Mouse (Mus musculus) cerebellum, postnatal 36 days (tissue): ENCODE data around the gene Rbm5.
A peak's percentile ranks its signal among the peaks of the same experiment; 100 is the strongest.

Source experiments
- DNase-seq, 2 experiments: peaks; one replicate each; pipeline ENCODE4 v3.0.0; 2021 to 2022; ENCODE audit warnings: mixed read lengths in 2 of 2

Rbm5 gene

DNA sequence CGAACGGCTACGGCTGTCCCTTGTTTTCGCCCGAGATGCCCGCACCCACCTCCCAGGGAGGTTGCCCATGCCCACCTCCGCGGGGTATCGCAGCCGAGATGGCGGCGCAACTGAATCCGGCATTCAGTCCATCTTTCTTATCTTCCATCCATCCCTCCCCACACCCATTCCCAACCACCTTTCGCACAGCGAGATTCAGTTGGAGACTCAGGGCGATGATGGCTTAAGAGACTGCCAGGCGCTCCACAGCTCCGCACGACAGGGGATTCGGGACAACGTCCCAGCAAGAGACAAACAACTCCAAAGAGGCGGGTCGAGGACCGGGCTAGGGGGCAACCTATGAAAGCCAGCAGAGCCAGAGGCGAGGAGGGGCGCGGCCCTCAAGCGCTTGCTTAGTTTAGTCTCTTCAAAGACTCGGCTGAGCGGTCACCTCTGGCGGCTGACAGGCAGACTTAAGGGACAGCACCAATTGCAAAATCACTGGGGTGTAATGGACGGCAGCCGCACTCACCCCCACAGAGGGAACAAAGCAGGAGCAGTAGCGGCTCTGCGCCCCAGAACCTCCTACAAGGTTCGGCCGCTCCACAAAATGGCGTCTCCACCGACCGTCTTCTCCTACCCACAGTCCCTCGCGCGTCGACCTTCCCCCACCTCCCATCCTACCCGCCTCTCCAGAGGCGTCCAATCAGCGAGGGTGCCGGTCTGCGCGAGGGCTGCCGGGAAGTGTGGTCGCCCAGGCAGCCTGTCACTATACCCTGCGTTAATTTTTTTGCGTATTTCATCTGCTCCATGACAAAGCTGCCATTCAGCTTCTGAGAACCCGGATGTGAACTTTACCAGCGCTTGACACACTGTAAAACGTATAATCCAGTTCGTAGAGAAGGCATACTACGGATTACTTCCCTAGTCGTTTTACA is at the start of gene Rbm5:
Gene Rbm5 (minus strand): TSS at position 623 of the 917 bp plus-strand sequence.
- DNase-seq: peak; percentile 90 to 94

DNA sequence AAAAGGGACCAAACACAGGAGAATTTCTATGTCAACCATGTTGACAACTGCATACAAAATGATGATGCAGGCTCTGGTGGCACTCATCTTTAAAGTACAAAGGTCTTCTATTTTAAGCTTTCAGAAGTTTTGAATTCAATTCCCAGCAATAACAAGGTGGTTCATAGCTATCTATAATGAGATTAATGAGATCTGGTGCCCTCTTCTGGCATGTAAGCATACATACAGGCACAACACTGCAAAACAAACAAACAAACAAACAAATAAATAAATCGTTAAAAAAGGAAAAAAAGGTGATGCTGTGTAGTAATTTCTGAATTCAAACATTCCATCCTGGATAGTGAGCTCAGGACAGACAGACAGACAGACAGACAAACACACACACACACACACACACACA is 41.3 kb upstream of the Rbm5 start:
- DNase-seq: no peak

DNA sequence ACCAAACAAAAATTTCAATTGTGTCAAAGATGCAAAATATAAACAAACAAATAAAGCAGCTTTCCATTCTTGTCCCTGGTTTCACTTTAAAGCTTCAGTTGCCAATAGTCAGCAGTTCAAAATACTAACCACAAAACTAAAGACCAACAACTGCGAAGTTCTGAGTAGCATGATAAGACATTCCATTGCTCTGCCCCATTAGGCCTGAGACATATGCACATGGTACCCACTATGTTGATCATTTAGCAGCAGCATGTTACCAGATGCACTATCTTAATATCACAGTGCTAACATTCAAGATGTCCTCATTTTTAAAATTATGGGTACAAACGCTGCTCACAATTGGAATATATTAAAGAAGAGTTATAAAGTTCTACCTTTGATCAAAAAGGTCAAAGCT is 40.2 kb upstream of the Rbm5 start:
- DNase-seq: no peak

DNA sequence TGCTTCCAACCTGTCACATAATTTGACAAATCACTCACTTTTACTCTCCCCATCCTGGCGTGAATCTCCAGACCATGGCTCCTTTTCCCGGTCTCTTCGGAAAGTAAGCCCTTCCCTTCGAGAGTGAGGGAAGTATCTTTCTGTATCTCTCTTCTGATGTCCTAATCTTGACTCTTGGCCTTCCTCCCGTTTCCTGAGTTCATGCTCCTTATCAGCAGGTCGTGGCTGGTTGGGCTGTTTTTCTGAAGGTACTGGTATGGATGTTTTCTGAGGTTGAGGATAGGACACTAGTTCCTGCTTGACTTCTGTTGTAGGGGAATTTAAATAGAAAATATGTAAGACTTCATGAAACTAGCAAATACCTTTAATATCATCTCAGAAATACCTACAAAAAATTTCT is 20.9 kb upstream of the Rbm5 start:
- no peak for DNase-seq

DNA sequence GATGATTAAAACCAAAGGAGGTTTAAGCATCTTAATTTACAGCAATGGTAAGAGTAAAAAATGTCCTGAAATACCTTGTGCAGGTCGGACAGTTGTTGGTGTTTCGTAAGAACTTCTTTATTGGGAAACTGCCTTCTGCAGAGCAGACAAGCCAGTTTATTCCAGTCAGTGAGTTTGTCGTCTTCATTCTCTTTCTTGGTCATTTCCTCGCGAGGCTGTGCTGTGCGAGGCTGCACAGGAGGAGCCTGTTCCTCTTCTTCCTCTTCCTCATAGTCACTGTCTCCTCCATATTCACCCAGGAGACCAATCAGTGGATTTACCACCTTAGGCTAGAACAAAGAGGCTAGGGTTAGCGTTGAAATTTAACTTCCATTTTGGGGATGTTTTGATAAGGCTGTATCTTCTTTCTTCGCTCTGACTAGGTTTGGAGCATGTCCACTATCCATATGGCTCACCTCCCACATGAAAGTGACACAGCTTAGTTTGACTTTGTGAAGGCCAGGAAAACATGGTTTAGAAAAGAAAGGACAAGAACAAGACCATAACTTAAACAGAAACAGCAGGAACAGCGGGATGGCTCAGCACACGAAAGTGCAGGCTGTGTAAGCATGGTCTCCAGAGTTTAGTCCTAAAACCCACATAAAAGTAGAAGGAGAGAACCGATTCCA is 11.9 kb upstream of the Rbm5 start:
- DNase-seq: no peak

DNA sequence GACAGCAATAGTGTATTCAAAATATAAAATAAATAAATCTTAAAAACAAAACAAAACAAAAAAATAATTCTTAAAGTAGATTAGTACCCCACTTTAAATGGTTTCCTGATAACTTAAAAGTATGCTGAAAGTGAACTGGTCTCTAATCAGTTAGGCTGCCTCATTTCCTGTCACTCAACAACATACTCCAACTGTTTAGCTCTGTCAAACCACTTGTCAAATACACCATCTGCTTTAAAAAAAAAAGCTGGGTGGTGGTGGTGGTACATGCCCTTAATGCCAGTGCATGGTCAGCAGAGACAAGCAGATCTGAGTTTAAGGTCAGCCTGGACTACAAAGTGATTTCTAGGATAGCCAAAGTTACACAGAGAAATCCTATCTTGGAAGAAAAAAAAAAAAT is 6.0 kb upstream of the Rbm5 start:
- DNase-seq: no peak

DNA sequence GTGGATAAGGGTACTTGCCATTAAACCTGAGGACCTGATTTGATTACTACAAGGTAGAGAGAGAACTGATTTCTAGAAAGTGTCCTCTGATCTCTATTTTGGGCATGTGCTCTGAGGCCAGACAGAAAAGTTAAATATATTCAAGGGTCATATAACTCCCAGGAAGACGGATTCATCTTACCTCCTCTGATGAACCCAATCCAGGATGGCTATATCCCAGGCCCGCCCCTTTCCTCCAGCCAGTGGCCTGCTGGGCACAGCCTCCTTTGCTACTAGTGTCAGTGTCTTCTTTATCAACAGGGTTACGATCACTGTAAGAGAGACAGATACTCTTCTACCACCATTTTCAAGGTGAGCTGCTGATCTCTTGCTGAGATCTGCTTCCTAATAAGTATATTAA is 3.6 kb upstream of the Rbm5 start:
- DNase-seq: no peak

DNA sequence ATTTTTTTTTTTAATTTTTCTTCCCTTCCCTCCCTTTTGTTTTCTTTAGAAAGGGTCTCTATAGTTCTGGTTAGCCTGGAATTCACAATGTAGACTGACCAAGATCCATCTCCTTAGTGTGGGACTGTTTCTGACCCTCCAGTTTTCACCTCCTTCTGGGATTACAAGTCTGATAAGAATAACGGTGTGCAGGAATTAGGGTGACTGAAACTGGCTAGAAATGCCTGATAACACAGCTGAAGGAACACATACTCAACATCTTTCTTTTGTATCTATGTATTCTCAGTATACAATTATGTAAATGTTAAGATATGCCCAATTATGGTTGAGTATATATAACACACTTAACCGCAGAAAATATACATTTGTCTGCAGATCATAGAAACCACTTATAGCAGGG is 986 bp upstream of the Rbm5 start:
- DNase-seq: no peak

DNA sequence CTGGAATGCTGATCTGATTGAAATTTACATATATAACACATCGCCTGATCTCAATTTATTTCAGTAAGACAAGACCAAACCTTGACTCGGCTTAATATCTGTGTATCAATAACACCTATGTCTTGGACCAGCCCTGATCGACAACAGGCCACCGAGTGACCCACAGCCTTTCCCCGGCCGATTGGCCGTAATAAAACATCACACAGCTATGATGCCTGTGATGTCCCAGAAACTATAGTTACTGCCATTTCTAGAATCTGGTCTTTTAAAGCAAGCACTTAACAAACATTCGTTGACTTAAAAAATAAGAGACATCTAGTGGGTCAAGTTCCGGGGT is 791 bp downstream of the Rbm5 start:
- no peak for DNase-seq

DNA sequence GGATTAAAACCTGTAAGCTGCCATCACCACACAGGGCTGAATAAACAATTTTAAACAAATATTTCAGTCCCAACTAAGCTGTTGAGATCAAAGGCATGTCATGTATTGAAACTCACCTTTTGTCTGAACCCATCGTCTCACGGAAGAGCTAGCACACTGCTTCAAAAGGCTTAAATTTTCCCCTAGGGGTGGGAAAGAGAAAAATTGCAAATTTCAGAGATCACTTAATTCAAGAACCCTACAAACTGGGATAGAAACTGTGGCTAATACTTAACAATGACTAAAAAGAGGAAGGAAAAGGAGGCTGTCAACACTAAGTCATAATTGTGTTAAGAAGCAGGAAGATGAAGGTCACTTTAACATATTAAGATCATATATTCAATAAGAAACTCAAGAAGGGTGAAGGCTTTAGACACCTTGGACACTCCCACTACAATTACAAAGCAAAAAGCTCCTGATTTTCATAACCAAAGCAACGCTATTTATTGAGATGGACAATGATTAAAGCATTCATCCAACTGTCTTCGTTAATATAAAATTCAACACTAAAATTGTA is 1.3 kb downstream of the Rbm5 start:
- no peak for DNase-seq

DNA sequence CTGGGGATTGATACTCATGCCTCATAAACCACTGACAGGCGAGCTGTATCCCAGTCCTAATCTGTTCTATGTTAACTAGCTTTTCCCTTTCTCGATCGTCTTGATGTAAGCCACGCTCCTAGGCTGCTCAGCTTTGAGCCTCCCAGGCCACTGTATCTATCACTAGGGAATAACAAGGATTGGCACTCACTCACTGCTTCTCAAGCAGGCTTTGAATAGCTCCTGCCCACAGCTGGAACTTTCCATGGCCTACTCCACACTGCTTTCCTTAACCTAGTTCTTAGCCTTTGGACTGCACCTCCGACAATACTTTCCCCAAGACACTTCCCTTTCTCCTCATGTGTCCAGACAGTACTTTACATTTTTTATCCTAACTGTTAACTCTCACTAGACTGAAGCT is 1.9 kb downstream of the Rbm5 start:
- DNase-seq: no peak

DNA sequence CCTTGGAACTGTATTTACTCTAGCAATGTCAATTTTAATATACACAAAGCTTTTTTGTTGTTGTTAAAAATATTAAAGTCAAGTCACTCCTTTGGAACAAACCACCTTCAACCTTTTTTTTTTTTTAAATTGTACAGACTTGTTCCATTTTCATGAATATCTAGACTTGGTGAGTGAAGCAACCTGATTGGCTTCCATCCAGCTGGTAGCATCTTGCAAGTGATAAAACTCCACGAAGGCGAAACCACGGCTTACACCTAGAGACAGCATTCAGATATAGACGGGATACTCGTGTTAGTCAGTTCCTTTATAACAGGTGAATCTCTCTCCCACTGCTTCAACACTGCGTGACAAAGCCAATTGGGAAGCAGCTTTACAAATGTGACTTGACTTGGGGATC is 11.2 kb downstream of the Rbm5 start:
- DNase-seq: no peak

DNA sequence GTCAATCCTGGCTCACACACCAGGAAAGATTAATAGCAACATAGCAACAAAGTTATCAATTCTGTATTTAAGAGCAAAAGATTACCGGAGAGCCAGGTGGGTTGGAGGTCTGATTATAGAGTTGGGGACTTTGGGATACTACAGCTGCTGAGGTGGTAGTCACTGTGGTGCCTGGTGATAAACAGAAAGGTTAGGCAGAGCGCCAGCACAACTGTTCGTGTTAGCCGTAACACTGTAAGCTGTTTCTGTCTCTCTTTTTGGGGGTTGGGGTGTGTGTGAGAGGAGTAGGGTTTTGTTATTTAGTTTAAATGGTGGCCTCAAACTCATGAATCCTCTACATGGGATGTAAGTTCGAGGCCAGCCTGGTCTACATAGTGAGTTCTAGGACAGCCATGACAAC is 20.4 kb downstream of the Rbm5 start:
- no peak for DNase-seq

DNA sequence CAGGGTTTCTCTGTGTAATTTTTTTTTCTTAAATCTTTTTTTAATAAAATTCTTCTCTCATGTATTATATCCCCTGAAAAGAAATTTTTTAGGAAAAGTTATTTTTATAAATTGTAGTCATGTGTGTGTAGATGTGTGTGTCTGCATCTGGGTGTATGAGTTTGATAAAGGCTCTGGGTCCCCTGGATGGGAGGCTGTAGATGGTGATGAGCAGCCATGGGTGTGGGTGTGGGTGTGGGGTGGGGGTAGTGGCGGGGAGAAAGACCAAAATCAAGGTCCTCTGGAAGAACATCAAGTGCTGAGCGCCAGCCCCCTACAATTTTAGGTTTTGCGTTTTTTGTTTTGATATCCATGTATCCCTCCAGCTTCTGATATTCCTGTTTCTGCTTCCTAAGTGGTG is 22.7 kb downstream of the Rbm5 start:
- no peak for DNase-seq

DNA sequence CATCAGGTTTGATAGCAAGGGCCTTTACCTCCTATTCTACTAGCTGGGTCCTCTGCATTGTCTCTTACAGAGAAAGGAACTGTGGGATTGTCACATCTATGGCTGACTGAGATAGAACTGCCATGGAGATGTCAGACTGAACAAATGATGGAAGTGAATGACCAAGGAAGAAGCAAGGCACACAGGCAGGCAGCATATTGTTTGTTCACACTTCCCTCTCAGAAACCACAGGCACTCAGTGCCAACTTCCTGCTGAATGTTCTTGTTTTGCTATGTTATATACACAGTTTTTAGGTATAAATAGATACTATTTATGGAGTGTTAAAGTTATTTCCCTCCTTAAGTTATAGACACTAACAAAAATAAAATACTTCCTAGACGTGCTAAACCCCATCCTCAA is 23.5 kb downstream of the Rbm5 start:
- DNase-seq: no peak

DNA sequence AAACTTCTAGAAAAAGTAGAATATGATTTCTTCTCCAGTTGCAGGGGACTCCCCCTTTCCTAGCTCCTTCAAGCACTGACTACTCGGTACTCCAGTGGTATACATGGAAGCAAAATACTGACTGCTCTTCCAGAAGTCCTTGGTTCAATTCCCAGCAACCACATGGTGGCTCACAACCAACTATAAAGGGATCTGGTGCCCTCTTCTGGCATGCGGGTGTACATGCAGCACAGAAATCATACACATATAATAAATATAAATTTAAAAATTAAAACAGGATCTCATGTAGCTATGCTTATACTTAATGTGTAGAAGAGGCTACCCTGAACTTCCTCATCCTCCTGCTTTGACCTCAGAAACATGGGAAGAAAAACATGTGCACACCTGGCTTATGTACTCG is 24.1 kb downstream of the Rbm5 start:
- DNase-seq: no peak

DNA sequence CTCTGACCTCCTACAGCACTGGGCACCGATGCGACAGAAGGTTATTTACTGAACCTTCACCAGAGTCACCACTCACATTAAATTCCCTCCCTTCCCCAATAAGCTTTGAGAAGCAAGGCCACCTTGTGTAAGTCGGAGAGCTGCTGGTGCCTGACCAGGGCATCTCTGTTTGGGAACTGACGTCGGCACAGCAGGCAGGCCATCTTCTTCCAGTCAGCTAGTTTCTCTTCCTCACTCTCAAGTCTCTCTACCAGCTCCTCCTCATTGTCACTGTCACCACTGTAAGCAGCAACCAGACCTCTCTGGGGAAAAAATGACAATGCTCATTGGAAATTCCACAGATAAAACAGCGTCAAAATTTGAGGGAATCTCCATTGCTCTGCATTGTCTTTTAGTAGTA is 26.7 kb downstream of the Rbm5 start:
- DNase-seq: no peak

DNA sequence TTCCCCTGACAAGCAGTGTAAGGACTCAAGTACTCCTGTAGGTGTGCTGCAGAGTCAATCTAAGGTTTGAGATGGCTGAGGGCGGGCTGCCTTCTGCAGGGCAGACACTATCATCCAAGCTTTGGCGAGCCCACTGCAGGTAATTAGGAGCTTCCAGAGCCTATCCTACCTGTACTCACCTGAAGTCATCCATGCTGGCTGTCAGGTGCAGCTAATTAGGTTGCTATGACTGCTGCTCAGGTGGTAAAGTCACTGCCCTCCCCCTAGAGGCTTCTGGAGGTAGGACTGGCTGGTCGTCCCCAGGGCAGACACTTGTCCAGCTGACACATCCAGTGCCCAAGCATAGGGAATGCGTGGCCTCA is 32.0 kb downstream of the Rbm5 start:
- peak; percentile 31 to 34 for DNase-seq

DNA sequence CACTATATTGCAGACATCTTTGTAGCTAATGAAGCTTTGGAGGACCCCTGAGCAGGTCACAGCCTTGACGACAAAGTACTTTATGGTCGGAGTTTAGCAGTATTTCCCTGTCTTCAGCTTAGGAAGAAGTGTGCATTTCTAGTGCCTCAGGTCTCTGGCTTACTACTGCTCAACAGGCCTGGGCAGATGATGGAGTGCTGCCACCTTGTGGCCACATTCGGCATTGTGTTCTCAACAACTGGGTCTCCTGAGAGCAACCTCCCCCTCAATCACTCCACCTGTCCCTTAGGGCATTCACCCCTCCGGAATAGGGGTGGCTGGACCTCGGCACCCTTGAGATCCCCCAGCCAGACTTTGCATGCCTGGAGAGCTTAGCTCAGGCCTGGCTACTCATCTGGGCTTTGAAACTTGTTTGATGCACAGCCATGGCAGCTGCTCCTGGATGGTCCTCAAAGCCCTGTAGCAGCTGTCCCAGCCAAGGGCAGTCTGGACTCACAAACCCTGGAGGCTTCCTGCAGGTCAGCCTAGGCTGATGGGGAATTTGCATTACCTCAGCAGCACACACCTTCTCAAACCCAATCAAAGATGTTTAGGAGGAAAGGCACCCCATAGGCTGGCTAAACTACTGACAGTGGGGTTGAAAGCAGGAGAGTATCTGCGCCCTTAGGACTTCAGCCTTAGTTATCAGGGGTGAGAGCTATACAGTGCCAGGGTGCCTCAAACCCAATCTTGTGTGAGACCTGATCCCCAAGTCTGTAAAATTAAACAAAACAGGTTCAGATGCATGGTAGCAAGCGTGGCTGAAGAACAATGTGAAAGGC is 32.6 kb downstream of the Rbm5 start:
- DNase-seq: peak; percentile 86 to 91

DNA sequence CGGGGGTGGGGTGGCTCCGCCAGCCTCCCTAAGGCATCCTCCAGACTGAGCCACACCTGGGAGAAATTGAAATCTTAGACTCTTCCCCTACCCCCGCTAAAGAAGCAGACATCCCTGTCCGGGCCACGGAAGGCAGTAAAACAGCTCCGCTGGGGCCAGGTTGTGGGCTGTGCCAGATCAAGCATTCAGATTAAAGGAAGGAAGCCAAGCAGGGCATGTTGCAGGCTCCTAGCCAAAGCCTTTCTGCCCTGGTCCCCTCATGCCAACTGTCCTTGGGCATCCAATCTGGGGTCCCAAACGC is 34.7 kb downstream of the Rbm5 start:
- DNase-seq: peak in 1 of 2 experiments; percentile 25

DNA sequence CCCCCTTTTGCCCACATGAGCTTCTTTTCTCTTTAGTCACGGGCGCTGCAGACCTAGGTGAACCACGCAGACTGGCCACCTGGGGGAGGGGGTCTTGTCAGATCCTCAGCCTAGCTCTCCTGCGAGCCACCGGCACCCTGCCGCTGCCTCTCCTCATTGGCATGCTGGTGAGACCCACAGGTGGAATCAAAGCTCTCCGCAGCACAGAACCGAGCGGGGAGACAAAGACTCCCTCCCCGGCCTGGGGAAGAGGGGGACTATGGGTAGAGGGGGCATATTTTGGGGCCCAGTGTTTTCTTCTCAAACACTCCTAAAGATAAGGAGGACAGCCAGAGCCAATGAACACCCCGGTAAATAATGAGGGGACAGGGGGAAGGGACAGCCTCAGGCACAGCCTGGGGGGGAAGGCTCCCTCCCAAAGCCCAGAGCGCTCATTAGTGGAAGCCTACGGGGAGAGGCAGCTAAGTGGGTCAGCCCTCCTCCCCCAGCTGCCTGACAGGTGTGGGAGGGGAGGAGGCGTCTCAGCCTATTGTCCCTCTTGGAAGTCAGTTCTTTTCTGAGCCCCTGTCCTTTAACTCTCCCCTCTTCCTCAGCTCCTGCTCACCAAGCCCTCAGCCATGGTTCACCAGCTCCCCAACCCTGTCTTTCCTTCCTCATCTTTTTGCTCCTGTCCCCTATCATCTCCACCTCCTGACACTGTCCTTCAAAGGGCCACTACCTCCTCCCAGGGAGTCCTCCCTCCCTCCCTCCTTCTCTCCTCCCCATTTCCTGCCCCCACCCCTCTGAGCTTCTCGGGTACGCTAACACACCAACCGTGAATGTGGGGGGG is 35.2 kb downstream of the Rbm5 start:
- DNase-seq: peak in 1 of 2 experiments; percentile 2

DNA sequence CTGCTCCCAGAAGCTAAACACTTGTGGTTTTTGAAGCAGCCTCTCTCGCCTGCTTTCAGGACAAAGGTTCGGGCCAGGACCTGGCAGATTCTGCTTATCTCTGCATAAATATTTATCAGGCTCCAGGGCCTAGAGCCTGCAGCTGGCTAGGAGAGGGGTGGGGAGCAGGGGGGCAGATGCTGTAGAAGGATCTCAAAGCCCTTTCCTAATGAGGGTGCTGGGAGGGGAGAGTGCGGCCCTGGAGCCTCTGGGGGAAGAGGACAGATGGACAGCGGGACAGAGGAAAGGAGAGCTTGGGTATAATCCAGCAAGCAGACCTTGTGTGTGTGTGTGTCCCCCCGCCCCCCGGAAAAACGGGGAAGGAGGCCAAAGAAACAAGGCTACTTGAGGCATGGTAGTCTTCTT is 36.2 kb downstream of the Rbm5 start:
- DNase-seq: peak in 1 of 2 experiments; percentile 2

DNA sequence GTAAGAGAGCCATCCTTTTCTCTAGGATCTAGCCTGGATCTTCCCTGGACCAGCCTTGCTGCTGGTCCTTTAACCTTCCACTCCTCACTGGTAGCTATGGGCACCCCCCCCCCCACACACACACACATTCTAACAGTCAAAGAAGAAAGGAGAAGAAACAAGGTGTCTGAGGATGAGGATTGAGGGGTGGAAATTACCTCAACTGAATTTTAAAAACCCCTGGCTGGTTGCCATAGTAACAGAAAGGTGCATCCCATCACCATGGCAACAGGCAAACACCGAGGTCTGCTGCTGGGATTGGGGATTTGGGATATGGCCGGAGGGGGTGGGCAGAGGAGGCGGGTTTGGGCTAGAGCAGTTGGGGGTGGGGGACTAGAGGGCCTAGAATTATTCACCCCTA is 41.1 kb downstream of the Rbm5 start:
- no peak for DNase-seq
